Mouse (Mus musculus) kidney, adult 8-10 months (tissue): ENCODE measurements around the gene Togaram1.

Experiments used
- DNase-seq, 2 experiments: peaks; one replicate each; pipeline ENCODE4 v3.0.0; 2022

Togaram1 gene

DNA sequence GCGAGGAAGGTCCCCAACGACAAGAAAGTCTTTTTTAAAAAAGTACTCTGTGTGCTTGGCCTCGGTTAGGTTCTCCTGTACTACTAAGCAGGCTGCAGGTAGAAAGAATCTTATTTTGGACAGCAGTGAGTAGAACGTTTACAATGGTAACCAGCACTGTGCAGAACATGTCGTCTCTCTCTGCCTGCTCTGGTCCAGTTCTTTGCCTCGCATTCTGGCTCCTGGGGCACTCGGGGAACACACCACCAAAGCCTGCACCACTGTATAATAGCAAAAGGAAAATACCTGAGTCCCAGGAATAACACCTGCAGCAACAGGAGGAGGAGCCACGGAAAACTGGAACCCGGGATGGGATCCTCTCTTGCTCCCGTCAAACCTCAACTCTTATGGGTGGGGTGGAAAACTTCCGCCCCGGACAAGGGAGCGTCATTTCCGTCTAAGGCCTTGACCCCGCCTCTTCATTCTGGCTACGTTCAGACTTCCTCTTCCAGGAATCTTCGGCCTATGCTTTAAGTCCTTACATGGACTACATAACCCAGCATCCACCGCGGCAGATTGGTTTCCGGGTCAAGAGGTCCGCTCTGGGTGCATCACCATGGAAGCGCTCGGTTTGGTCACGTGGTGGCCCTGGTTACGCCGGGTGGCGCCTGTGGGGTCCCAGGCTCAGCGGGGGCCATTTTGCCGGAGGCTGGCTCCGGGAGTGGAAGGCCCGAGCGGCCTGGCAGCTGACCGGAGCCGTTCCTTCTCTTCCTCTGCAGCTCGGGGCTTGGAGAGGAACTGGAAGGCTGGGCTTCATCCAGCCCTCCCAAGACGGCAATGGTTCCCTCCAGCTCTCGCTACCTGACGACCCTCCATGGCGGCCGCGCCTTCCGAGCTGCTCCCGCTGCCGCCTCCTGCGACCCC is at the start of gene Togaram1, which contains the start of gene Klhl28:
Gene Togaram1 (plus strand): TSS at position 681 of the 903 bp plus-strand sequence.
Gene Klhl28 (minus strand): TSS at position 411 of the 903 bp plus-strand sequence.
- DNase-seq: peak; percentile 99

DNA sequence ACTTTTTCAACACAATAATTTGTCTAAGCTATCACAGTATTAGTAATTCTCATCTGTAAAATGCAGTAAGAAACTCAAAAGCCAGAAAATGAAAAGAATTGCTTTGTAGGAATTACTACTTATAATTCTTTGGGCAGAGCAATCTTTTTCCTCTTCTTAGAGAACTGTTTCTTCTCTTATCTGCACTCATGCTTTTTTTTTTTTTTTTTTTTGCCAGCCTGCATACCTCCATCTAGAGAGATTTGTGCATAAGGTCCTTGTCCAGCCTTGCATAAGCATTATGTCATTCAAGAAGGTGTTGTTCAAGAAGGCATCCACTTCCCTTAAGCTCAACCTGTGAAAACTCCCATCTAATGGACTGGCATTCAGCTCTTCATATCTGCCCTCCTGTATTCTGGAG is 48.9 kb upstream of the Togaram1 start:
- no peak for DNase-seq

DNA sequence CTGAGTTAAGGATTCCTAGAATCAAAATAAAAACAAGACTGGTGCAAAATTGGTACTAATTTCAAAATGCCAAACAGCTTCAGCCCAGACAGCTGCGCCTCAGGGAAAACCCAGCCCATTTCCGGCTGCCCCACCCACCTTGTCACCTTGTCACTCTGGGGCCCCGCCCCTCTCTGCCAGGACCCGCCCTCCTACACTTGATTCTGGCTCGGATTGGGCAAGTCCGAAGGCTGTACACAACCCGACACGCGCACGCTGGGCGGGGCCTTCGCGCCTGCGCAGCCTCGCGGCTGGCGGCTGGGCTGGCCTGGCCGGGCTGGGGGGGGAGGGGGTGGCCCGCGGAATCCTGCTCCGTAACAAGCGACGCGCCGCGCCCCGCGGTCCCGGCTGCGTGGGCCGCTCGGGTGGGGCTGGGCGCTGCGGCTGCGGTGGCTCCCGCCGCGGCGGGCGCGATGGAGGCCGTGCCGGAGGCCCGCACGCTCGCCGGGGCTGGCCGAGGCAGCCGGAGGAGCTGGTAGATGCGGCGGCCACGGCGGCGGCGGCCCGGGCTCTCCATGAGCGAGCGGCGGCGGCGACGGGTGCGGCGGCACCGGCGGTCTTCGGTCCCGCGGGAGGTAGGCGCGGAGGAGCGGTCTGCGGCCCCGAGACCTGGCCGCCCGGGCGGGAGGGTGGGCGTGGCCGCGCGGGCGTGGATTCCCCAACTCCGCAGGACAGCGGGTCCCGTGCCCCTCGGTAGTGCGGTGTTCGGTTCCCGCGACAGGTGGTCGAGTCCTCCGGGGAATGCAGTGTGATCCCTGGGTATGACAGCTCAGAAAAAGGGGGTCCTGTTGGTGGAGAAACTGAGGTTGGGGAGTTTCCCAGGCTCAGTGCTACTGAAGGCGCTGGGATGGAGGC is 47.8 kb upstream of the Togaram1 start, which contains the start of gene Gm527:
Gene Gm527 (plus strand): TSS at position 329 of the 894 bp plus-strand sequence.
- peak; percentile 95 to 97 for DNase-seq

DNA sequence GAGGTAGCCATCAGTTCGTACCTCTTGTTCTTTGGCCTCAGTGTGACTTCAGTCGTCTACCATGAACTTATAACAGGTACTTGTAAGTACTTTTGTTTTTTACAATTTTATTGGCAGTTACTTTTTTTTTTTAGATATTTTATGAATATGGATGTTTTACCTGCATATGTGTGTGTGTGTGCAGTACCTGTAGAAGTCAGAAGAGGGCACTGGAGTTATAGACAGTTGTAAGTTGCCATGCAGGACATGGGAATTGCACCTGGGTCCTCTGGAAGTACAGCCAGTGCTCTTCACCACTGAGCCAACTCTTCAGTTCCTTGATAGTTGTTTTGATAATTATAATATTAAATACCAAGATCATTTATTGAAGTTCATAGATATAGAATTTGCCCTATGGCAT is 28.1 kb upstream of the Togaram1 start:
- peak; percentile 15 to 32 for DNase-seq

DNA sequence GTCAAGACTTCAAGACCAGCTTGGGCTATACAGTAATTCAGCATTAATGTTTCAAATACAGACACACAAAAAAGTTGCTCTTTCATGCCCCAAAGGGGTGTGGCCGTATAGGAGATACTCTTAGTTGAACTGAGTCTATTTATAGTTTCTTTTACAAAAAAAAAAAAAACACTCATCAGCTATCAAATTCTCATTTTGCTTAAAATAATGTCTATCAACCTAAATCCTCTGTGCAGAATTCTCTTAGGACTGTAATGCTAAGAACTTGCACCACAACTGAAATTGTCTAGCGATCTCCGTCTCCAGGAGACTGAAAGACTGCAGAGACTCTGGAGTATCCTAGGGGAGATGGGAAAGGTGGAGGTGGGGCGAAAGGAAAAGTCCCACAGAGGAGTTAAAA is 1.0 kb upstream of the Togaram1 start:
- DNase-seq: no peak

DNA sequence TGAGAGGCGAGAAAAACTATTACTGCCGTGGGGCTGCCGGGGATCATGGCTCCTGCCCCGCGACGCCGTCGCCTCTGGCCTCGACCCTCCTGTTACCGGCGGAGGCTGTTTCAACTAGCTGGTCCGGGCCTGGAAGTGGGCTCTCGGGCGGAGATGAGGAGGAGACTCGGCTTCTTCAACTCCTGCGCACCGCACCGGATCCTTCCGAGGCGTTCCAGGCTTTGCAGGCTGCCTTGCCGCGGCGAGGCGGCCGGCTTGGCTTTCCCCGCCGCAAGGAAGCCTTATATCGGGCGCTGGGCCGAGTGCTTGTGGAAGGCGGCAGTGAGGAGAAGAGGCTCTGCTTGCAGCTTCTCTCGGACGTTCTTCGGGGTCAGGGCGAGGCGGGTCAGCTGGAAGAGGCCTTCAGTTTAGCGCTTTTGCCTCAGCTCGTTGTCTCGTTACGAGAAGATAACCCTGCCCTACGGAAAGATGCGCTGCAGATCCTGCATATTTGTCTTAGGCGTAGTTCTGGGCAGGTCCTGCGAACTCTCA is 562 bp downstream of the Togaram1 start:
- DNase-seq: peak; percentile 13 to 31

DNA sequence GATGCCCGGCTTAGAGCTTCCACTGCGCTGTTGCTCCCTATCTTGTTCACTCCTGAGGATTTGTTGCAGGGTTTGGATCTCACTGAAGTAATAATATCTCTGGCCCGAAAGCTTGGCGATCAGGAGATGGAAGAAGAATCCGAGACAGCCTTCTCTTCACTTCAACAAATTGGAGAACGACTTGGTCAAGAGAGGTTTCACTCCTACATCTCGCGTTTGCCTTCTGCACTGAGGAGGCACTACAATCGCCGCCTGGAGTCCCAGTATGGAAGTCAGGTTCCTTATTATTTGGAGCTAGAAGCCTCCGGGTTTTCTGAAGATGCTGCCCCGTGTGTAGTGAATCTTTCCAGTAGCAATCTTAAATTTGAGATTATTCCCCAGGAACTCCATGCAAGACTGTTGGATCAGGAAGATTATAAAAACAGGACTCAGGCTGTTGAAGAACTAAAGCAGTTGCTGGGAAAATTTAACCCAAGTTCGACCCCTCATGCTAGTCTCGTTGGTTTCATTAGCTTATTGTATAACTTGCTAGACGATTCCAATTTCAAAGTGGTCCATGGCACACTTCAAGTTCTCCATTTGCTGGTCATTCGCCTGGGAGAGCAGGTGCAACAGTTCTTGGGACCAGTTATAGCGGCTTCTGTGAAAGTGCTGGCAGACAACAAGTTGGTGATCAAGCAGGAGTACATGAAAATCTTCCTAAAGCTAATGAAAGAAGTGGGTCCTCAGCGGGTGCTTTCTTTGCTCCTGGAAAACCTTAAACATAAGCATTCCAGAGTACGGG is 1.2 kb downstream of the Togaram1 start:
- no peak for DNase-seq

DNA sequence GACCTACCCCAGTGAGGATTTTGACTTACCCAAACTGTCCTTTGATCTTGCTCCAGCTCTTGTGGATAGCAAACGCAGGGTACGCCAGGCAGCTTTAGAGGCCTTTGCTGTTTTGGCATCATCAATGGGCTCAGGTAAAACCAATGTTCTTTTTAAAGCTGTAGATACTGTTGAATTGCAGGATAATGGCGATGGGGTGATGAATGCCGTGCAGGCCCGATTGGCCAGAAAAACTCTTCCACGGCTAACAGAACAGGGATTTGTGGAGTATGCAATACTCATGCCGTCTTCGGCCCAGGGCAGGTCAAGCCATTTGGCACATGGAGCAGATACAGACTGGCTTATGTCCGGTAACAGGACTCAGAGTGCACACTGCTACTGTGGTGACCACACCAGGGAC is 1.9 kb downstream of the Togaram1 start:
- DNase-seq: peak in 1 of 2 experiments; percentile 25

DNA sequence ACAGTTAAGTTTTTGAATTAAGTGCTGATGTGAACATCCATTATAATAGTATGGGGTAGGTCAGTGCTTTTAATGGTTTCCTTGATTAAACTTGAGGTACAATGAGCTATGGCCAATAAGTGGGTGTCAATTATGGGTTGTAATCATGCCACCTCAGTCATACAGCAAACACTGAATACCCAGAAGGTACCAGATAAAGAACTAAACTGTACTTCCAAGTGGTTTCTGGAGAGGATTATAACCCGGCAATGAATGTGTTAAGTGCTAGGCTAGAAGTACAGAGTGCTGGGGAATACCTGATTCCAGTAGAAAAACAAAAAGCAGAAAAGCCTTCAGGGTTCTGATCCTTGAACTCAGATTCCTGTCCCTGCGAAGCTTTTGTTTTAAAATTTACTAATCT is 2.5 kb downstream of the Togaram1 start:
- DNase-seq: no peak

DNA sequence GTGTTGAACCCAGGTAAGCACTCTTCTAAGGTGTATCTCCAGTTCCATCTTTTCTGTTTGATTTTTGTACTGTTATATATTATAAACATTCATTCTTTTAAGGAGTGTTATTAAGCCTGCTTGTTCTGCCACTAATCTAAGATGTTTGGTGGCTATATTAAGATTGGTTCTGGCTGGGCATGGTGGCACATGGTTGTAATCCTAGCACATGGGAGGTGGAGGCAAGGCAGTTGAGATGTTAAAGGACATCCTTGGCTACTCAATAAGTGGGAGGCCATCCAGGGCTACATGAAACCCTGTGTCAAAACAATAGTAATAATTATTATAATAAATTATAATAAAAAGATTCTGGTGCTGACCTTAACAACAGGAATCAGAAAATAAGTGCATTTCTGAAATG is 5.8 kb downstream of the Togaram1 start:
- no peak for DNase-seq

DNA sequence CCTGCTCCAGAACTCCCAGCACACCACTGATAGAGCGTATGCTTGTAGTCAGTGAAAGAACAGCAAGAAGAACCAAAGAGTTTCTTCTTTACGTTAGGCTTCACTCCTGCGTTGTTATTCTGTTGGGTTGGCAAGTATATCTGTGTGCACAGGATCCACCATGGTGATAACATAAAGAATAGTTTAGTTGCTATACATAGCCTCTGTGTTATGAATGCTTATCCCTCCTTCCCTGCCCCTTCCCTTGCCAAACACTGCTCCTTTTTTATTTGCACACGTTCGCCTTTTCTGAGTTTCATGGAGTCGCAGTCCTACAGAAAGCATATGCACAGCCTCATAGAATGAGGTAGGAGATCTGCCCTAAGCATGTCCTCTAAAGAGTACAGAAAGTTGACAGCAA is 6.5 kb downstream of the Togaram1 start:
- no peak for DNase-seq

DNA sequence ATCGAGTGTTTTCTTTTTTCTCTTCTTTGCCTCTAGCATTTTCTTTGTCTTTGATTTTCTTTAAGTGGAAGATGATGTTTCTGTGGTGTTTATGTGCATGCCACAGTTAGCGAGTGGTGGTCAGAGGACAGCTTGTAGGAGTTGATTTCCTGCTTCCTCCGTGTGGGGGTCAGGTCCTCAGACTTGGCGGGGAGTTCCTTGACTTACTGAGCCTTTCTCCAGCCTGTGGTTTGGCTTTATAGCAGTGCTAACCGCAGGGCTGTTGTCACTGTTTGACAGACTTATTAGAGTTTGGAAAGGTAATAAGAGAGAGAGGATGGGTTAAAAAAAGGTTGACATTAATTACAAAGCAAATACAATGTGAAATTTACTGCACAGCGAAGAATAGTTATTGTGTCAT is 10.0 kb downstream of the Togaram1 start:
- no peak for DNase-seq

DNA sequence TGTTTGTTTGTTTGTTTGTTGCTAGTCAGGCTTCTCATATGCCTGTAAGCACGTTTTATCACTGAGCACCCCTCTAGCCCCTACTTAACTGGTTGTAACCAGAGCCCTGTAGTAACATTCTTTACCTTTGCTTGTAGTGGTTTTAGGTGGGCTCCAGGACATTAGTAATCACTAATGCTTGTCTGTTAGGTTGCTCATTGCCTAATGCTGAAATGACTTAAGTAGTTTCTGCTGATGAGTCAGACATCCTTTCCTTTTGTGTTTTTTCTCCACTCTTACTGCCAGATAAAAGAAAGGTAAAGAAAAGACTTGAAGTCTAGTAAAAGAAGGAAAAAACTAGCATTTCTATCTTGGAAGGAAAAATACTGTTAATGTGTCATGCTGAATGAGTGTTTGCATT is 10.6 kb downstream of the Togaram1 start:
- no peak for DNase-seq

DNA sequence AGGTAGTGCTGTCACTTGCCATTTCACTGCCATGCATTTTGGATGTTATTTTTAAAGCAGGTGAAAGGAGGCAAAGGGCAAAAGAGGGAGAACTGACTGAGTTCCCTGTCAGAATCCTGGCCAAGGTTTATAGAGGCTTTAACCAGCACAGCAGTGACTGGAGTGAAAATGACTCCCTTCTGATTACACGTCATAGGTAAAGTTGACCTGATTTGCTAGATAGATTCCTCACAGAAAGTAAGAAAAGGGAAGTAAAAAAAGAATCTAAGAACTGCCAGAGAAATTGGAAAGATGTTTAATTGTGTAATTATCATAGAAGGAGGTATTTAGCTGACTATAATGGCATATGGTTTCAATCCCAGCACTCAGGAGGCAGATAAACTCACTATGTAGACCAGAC is 11.9 kb downstream of the Togaram1 start:
- no peak for DNase-seq

DNA sequence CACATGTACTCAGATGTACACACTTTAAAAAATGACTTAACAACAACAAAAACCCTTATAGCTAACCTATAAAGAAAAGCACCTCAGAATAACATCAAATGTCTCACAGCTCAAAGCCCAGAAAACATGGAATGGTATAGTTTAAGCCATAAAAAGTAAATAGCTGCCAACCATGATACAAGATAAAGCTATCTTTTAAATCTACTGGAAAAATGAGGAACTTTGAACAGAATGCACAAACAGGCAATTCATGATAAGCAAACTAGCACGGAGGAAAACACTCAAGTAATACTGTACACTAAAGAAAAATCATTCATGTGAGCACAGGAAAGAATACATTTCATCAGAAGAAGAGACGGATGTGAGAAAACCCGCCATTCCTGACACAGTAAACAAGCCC is 42.1 kb downstream of the Togaram1 start:
- no peak for DNase-seq

DNA sequence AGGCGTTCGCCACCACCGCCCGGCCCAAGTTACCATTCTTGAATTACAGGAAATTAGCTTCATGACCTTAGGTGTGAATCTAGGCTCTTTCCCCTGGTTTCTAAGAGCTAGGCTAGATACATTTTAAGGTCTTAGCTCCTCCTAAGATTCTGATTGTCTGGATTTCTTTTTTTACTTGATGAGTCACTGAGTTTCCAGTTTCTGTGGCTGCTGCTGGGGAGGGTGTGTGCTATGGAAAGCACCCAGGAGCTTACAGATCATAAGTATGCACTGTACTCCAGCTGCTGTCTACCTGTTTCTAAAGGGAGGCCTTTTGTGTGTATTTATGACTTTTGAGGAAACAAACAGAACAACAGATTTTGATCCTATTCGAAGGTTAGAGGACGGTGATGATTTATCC is 57.2 kb downstream of the Togaram1 start:
- DNase-seq: no peak

DNA sequence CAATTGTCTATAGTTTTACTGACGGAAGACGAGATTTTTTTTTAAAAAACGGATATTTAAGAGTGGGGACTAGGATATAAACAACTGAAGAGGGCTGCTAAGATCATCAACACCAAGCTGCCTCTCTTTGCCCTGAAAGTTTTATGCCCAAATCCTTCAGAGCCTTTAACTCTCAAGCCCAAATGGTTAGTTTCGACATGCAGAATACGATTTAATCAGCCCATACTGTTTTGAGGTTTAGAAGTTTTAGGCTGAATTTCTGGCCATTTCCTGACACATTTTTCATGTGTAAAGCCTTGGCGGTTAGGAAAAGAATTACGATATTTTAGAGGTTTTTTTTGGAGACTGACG is 70.2 kb downstream of the Togaram1 start:
- no peak for DNase-seq

DNA sequence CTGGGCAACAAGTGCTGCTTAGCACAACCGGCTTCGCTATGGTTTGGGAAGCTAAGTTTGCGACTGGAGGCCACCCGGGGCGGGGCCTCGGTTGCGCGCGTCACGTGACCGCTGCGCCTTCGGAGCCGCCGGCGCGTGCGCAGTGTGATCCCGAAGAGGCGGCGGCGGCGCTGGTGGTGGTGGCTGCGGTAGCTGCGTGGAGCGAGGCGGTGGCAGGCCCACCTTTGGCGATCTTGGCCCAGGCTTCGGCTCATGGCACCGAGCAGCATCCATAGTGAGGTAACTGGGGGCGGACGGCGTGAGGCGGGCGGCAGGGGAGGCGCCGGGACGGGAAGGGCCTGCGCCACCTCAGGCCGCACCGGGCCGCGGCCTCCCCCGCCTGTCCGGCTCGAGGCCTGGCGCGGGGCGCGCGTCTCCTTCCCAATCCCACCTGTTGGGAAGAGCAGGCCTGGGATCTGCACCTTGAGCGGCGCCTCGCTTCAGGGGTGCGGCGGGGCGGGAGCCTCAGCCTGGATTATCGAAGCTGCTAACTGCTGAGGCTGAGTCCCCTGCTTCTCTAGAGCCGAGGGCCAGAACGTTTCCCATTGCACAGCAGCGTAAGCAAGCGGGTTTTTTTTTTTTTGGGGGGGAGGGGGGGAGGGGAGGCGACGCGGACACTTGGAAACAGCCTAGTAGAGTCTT is 70.7 kb downstream of the Togaram1 start, which contains the start of gene Prpf39:
Gene Prpf39 (plus strand): TSS at position 144 of the 681 bp plus-strand sequence.
- DNase-seq: peak; percentile 87 to 91

DNA sequence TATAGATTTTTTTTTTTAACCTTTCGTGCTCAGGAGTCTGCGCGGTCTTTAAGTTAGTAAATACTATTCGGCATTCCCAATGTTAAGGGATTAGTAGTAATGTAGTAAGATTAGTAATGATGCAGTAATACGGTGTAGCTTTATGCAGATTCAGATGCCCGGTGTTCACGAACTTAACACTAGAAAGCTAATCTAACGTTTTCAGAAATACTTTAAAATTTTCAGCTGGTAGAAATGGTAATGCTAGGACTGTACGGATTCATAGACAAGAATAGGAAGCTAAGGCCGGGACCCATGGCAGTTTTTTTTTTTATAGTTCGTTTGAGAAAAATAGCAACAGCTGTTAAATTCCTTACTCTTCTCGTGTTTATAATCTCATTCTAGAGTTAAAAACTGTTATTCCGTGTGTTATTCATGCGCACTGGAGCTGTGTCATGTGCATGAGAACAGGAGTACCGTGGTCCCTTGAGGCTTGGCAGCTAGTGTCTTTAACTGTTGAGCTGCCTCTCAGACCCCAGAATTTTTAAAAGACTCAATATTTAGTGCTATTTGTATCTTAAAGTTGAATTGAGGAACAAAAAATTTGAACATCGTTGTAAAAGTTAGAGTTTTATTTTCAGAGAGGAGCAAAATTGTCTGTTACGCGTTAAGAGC is 71.4 kb downstream of the Togaram1 start:
- DNase-seq: no peak

DNA sequence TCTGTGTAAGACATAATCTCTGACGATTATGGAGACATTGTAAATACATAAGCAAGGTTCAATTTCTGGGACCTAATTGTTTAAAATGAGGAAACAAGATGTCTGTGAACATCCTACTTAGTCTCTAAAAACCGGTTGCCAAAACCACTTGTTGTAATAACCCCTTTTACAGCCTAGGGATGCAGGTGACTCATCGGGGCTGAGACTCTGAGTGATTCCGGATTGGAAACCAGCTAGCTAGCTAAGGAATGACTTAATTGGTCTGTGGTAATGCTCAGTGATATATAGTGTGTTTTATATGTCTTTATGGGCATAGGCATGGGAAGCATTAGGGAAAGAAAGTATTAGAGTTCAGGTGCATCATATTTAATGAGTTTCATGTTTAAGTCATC is 71.9 kb downstream of the Togaram1 start:
- no peak for DNase-seq

DNA sequence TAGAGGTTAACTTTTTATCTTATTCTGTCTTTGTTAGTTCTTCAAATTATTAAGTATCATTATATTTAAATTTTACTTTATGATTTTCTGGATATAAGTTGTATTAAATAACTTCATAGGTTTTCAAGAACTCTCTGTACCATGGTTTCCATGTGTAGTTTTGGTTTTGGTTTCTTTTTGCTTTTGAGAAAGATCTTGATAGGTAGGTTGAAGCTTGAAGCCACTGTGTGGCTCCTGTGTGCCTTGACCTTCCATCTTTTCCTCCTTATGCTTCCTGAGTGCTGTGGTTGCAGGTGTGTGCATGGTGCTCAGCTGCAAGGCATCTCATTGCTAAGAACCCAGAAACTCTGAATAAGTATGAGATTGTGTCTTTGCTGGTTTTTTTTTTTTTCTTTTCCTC is 83.2 kb downstream of the Togaram1 start:
- no peak for DNase-seq
